Mouse (Mus musculus) c-Kit-positive CD71-negative TER-119-negative erythroid progenitor cells, embryonic 14.5 days (primary cell): ENCODE results near the gene Tfap4.
"Not testable (repeated sequence)": the region's sequence is repeated elsewhere in the genome, so short reads cannot be mapped to it uniquely, and the experiment has no call there.

Source experiments
- DNase-seq: peaks from one replicate; pipeline ENCODE4 v3.0.0-alpha.2; 2013; ENCODE audit warnings: low read depth

Tfap4 gene

GRCm38 (mm10) chr16:4552829-4553550, 6.7 kb downstream of the Tfap4 start:
- peak; percentile 36 for DNase-seq

GRCm38 (mm10) chr16:4551885-4552284, 7.8 kb downstream of the Tfap4 start:
- DNase-seq, result no peak

- peak; percentile 56 for DNase-seq
Observed at GRCm38 (mm10) chr16:4551056-4551455, 8.6 kb downstream of the Tfap4 start.

- no peak for DNase-seq
Observed at GRCm38 (mm10) chr16:4548953-4549688, 10.5 kb downstream of the Tfap4 start.

GRCm38 (mm10) chr16:4547611-4548010, 12.0 kb downstream of the Tfap4 start:
- no peak for DNase-seq

GRCm38 (mm10) chr16:4546838-4547237, 12.8 kb downstream of the Tfap4 start:
- no peak for DNase-seq

- DNase-seq, result no peak
Observed at GRCm38 (mm10) chr16:4544845-4545244, 14.8 kb downstream of the Tfap4 start.

- DNase-seq, result no peak
Observed at GRCm38 (mm10) chr16:4543266-4543665, 16.4 kb downstream of the Tfap4 start.

- DNase-seq, result no peak
Observed at GRCm38 (mm10) chr16:4542236-4542774, 17.3 kb downstream of the Tfap4 start.

- peak; percentile 100 for DNase-seq
Observed at GRCm38 (mm10) chr16:4541501-4542198, 18.0 kb downstream of the Tfap4 start, which contains the start of gene Srl. Gene Srl, minus strand, starts transcription at chr16:4541816.

GRCm38 (mm10) chr16:4541033-4541432, 18.6 kb downstream of the Tfap4 start:
- DNase-seq, result no peak

- no peak for DNase-seq
Observed at GRCm38 (mm10) chr16:4540064-4540775, 19.4 kb downstream of the Tfap4 start.

- no peak for DNase-seq
Observed at GRCm38 (mm10) chr16:4539521-4539920, 20.1 kb downstream of the Tfap4 start.

- no peak for DNase-seq
Observed at GRCm38 (mm10) chr16:4537616-4538358, 21.9 kb downstream of the Tfap4 start.

- not testable (repeated sequence) for DNase-seq
Observed at GRCm38 (mm10) chr16:4527373-4527772, 32.3 kb downstream of the Tfap4 start.

- DNase-seq, result no peak
Observed at GRCm38 (mm10) chr16:4523313-4524004, 36.2 kb downstream of the Tfap4 start.

GRCm38 (mm10) chr16:4522879-4523278, 36.8 kb downstream of the Tfap4 start:
- DNase-seq, result no peak

- DNase-seq, result no peak
Observed at GRCm38 (mm10) chr16:4521735-4522530, 37.7 kb downstream of the Tfap4 start.

- DNase-seq, result no peak
Observed at GRCm38 (mm10) chr16:4521074-4521667, 38.5 kb downstream of the Tfap4 start.
